Mouse (Mus musculus) left cerebral cortex, postnatal 14 days (tissue): Measurements from ENCODE around the gene 1700001K19Rik. TPM values are rescaled to one million over a fixed set of nuclear protein-coding genes. Genes with fewer than 3 reads are reported as not detected.
"Not testable (repeated sequence)": the region's sequence is repeated elsewhere in the genome, so short reads cannot be mapped to it uniquely, and the experiment has no call there.

ENCODE experiments used
- DNase-seq, 2 experiments: peaks; one replicate each; pipeline ENCODE4 v3.0.0; 2021 to 2022; ENCODE audit warnings: low spot score in 2 of 2, mixed read lengths in 1 of 2
- intact Hi-C: fragments of 180-260 bp; cut with DNase I; formaldehyde crosslinking; loops from one replicate; pipeline ENCODE4 v1.15.1; 2025
- long read RNA-seq, 2 experiments: library from polyadenylated mRNA; stranded (forward); transcript quantifications; one replicate each; pipeline ENCODE4 v2.0.0; 2021
- total RNA-seq, 2 experiments: library from RNA; stranded (reverse); gene quantifications; 2 replicates each; pipeline ENCODE4 v1.2.3; 2021

Gene 1700001K19Rik
- not detected for total RNA-seq
- long read RNA-seq, experiment 1, result 0 reads
- long read RNA-seq, experiment 2, result 0 reads

DNA sequence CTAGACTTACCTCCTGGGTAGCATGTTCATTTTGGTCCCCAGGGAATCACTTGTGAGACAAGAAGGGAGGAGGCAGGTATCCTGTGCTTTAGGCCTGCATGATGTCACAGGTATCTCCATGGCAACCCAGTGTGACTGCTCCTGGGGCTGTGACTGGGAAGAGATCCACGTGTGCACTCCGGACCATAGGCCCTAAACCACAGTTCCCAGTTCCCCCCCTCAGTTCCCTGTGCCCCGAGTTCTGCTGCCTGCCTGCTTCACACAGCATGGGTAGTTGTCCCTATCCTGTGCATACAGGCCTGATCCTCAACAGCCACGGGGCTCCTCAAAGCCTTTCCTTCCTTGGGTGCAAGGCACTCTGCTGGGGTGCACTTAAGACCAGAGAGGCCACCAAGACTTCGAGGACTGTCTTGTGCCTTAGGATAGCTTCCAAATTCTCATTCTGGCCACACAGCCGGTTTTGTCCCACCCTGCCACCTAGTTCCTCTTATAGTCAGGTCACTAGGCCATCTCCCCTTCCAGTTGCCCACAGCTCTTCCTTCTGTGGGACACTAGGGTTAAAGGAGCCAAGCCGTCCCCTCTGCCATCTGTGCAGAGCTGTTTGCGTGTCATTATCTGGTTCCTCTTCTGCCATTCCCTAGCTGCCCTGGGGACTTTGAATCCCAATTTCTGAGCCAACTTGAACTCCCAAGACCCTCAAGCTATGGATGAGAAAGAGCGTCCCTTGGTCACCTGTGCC lies at the start of gene 1700001K19Rik:
Gene 1700001K19Rik, minus strand, starts transcription at position 59 of the 739 bp plus-strand sequence.
- intact Hi-C loops, result no loop called here
- no peak for DNase-seq

DNA sequence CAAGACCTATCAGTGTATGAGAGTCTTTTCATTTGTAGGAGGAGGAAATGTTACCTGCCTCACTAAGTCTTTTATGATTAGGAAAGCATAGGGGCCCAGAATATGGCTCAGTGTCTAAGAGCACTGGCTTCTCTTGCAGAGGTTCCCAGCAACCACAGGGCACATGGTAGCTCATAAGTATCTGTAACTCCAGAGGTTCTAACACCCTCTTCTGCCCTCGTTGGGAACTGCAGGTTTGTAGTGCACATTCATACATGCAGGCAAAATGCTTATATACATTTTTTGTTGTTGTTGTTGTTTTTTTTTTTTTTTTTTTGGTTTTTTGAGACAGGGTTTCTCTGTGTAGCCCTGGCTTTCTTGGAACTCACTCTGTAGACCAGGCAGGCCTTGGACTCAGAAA lies 44.0 kb upstream of the 1700001K19Rik start:
- intact Hi-C loops, result no loop called here
- DNase-seq, result no peak

DNA sequence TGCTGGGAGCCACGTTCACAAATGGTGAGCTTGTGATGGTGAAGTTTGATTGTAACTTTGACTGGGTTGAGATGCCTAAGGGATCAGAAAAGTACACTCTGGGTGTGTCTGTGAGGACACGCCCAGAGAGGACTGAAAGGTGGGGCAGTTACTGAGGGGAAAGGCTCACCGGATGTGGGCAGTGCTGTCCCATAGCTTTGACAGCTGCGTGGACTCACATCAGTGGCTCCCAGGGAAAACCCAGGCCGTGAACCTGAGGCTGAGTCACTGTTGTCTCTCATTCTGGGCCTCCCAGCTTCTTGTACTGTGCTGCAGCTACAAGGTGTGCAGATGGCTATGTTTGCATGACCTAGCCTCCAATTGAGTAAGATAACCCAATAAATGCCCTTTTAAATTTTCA lies 43.1 kb upstream of the 1700001K19Rik start:
- no peak for DNase-seq
- intact Hi-C loops, result no loop called here

- no peak for DNase-seq
- intact Hi-C loops, result no loop called here
Observed at GRCm38 (mm10) chr12:110725051-110725450, 42.6 kb upstream of the 1700001K19Rik start.

- intact Hi-C loops, result no loop called here
Observed at GRCm38 (mm10) chr12:110716004-110716403, 33.6 kb upstream of the 1700001K19Rik start.

DNA sequence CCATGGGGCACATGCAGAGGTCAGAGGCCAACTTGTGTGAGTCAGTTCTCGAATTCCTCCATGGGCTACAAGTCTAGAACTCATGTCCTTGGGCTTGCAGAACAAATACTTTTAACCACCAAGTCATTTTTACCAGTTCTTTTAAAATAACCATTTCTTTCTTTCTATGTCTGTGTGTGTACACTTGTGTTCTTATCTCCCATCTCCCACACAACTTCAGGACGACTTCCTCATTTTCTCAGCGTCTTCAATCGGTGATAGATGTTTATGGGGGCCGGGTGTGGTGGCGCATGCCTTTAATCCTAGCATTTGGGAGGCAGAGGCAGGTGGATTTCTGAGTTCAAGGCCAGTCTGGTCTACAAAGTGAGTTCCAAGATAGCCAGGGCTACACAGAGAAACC lies 31.8 kb upstream of the 1700001K19Rik start:
- DNase-seq, result no peak
- intact Hi-C loops, result no loop called here

More at GRCm38 (mm10) chr12:110716004-110716403, 33.6 kb upstream of the 1700001K19Rik start:
- DNase-seq, result no peak

DNA sequence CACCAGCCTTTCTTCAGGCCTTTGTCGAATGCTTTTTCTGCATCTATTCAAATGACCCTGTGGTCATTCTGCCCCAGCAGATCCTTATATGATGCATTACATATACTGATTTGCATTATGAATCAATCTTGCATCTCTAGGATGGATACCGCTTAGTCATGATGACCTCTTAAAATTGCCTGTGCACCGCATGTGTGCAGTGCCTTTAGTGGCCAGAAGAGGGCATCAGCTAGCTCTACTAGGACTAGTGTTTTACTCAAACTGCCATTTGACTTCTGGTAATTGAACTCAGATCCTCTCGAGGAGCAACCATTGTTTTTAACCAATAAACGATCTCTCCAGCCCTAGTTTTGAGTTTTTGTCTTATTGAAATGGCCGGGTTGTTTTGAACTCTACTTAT lies 31.4 kb upstream of the 1700001K19Rik start:
- intact Hi-C loops, result no loop called here
- no peak for DNase-seq

DNA sequence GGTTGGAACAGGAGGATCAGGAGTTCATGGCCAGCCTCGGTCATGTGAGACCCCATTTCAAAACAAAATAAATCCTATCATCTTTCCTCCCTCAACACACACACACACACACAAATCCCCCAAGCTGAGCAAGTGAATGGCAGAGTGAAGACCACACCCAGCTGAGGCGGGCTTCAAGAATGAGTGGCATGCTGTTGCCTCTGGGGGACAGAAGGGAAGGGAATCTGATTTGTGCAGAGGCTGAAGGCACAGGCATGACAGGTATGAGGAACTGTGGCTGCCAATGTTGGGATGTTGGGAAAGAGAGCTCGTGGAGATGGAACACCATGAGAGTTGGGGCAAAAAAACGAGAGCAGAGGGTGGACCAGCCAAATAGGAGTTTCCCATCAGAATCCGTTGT lies 28.9 kb upstream of the 1700001K19Rik start:
- DNase-seq, result no peak
- intact Hi-C loops, result no loop called here

DNA sequence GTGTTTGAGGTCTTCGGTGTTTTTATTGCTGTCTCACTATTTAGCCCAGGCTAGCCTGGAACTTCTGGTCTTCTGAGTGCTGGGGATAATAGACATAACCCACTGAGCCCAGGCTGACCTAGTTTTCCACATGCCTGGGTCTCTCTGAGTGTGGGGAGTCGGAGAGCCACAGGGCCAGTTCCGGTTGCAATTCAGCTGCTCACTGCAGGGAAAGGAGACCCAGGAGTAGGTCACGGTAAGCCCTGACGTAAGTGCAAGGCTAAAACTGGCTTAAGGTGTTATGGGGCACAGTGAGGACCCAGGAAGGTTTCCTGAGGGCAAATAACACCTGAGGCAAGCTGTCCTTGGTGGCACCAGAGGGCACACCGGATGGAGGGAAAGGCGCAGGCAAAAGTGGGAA lies 25.0 kb upstream of the 1700001K19Rik start:
- no peak for DNase-seq
- intact Hi-C loops, result no loop called here

GRCm38 (mm10) chr12:110706337-110707231 lies 24.2 kb upstream of the 1700001K19Rik start:
- DNase-seq, result peak in 1 of 2 experiments; percentile 23
- intact Hi-C loops, result no loop called here

DNA sequence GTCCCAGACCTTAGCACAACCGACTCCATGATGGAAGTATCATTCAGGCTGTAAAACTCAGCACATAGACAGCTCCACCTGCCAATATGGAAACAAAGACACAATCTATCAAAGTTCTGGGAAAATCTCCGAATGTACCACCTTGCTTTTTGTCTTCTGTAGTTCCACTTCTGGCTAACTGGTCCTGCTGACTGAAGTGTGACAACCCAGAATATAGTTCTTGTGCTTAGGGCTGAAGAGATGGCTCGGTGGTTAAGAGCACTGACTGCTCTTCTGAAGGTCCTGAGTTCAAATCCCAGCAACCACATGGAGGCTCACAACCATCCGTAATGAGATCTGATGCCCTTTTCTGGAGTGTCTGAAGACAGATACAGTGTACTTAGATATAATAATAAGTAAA lies 23.0 kb upstream of the 1700001K19Rik start:
- DNase-seq, intact Hi-C loops: not testable (repeated sequence)

DNA sequence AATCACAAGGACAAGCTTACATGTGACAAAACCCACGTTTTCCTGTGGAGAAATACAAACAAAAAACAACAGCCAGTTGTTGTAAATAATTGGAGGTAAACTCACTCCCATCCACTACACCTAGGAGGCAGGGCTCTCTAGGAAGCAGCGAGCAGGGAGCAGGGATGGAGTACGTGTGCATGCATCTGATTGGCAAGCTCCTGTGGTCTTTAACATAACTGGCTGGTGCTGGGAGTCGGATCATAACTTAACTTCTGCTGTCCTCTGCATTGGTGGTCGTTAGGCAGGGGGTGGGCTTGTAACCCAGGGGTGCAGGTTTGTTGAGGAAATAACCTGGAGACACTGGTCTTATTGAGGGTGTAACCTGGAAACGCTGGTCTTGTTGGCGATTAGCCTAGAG lies 21.3 kb upstream of the 1700001K19Rik start:
- intact Hi-C loops, result loop anchor here (5.0 kb wide), 1 partner anchor 286 kb away; no protein-coding TSS in a partner anchor
- no peak for DNase-seq

DNA sequence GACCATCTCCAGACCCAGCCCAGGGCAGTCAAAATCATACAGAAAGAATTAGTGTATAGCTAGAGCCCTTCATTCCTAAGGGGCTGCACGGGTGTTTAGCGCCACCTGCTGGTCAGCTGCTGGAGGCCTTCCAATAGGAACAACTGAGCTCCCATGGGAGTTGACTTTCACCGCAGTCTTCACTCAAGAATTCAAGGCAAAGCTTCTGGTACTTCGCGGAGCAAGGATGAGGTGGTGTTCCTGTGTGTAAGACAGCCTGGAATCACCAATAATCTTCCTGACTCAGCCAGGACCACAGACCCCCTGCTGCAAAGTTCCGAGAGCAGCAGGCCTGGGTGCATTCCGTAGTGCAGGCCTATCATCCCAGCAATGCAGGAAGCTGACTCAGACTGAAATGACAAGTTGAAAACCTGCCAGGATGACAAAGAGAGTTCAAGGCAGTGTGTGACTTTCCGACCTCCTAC lies 20.6 kb upstream of the 1700001K19Rik start:
- intact Hi-C loops, result loop anchor here (5.0 kb wide), 1 partner anchor 286 kb away; no protein-coding TSS in a partner anchor
- DNase-seq, result peak; percentile 83 to 89

DNA sequence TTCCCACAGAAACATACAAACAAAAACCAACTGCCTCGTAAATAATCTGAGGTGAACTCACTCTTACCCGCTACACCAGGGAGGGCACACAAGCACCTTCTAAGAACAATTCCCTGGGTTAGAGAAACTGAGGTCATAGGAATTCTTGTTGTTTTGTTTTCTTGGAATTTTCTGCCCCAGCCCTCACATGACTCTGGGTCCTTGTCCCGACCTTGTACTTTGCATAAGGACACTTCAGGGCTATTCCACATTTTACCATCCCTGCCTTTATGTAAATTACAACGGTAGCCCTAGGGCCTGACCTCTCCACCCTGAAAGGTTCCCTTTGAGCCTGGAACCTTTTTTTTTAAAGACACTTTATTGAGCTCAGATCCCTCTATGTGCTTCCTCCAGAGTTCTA lies 20.1 kb upstream of the 1700001K19Rik start, which contains the start of gene Hsp90aa1:
Gene Hsp90aa1, minus strand, starts transcription at position 173 of the 400 bp plus-strand sequence.
- no peak for DNase-seq
- intact Hi-C loops, result loop anchor here (5.0 kb wide), 1 partner anchor 285 kb away; no protein-coding TSS in a partner anchor

GRCm38 (mm10) chr12:110701363-110701762 lies 18.9 kb upstream of the 1700001K19Rik start:
- intact Hi-C loops, result loop anchor here (5.0 kb wide), 1 partner anchor 284 kb away; no protein-coding TSS in a partner anchor
- not testable (repeated sequence) for DNase-seq

GRCm38 (mm10) chr12:110700730-110701129 lies 18.3 kb upstream of the 1700001K19Rik start:
- intact Hi-C loops, result loop anchor here (5.0 kb wide), 1 partner anchor 283 kb away; no protein-coding TSS in a partner anchor
- no peak for DNase-seq

- intact Hi-C loops, result loop anchor here (5.0 kb wide), 1 partner anchor 97 kb away; the partner anchor contains the start of gene Dync1h1
- no peak for DNase-seq
Observed at GRCm38 (mm10) chr12:110699171-110699547, 16.7 kb upstream of the 1700001K19Rik start.

GRCm38 (mm10) chr12:110698523-110699170 lies 16.2 kb upstream of the 1700001K19Rik start:
- intact Hi-C loops, result loop anchor here (5.0 kb wide), 1 partner anchor 96 kb away; the partner anchor contains the start of gene Dync1h1

GRCm38 (mm10) chr12:110698080-110698479 lies 15.7 kb upstream of the 1700001K19Rik start:
- intact Hi-C loops, result loop anchor here (5.0 kb wide), 1 partner anchor 96 kb away; the partner anchor contains the start of gene Dync1h1
- DNase-seq, result no peak

More at GRCm38 (mm10) chr12:110698523-110699170, 16.2 kb upstream of the 1700001K19Rik start:
- no peak for DNase-seq
